Mouse (Mus musculus) embryonic facial prominence, embryonic 13.5 days (tissue): Measurements from ENCODE around the gene Fam229a. TPM values are rescaled to one million over a fixed set of nuclear protein-coding genes. Genes with fewer than 3 reads are reported as not detected.
A peak's percentile ranks its signal among the peaks of the same experiment; 100 is the strongest.
"Not testable (repeated sequence)": the region's sequence is repeated elsewhere in the genome, so short reads cannot be mapped to it uniquely, and the experiment has no call there.

Experiments used
- ATAC-seq: fragments of 200-750 bp; cut with Nextera tagmentation; 2 replicates; pipeline ENCODE4 v1.8.0; 2017; ENCODE audit warnings: low read depth; ENCODE audit not compliant: insufficient number of reproducible peaks, insufficient read depth, low FRiP score, low TSS enrichment
- H3K27ac ChIP-seq: fragments of 300-500 bp; sonication (generic); 2 replicates; pipeline ENCODE4 v1.5.1; 2015; ENCODE audit warnings: moderate library complexity, mild to moderate bottlenecking, inconsistent platforms
- H3K27me3 ChIP-seq: fragments of 300-500 bp; sonication (generic); 2 replicates; pipeline ENCODE4 v1.6.1; 2015; ENCODE audit warnings: mild to moderate bottlenecking, inconsistent platforms
- H3K36me3 ChIP-seq: fragments of 300-500 bp; sonication (generic); 2 replicates; pipeline ENCODE4 v1.6.1; 2015; ENCODE audit warnings: mild to moderate bottlenecking, inconsistent platforms
- H3K4me1 ChIP-seq: fragments of 300-500 bp; sonication (generic); 2 replicates; pipeline ENCODE4 v1.6.1; 2015; ENCODE audit warnings: inconsistent platforms
- H3K4me2 ChIP-seq: fragments of 300-500 bp; sonication (generic); 2 replicates; pipeline ENCODE4 v1.6.1; 2015; ENCODE audit warnings: moderate library complexity, mild to moderate bottlenecking, inconsistent platforms
- H3K4me3 ChIP-seq: fragments of 300-500 bp; sonication (generic); 2 replicates; pipeline ENCODE4 v1.5.1; 2015; ENCODE audit warnings: mild to moderate bottlenecking, inconsistent platforms
- H3K9ac ChIP-seq: fragments of 300-500 bp; sonication (generic); 2 replicates; pipeline ENCODE4 v1.6.1; 2015; ENCODE audit warnings: mild to moderate bottlenecking, inconsistent platforms
- H3K9me3 ChIP-seq: fragments of 300-500 bp; sonication (generic); 2 replicates; pipeline ENCODE4 v1.6.1; 2016; ENCODE audit warnings: inconsistent platforms
- WGBS: fragments of 180-500 bp; shearing (Covaris S2); methylation state at CpG from one replicate; pipeline ENCODE4 v1.1.7; 2015; ENCODE audit warnings: mixed read lengths; 5-methylcytosine and 5-hydroxymethylcytosine counted together
- polyA plus RNA-seq: library from polyadenylated mRNA; unstranded; fragments of >200 nt; fragmentation: Nextera tagmentation; extraction: Ambion mirVana; gene quantifications from 2 replicates; pipeline ENCODE4 v1.2.1, GENCODE M21; 2015

Fam229a gene
- not detected in 2 replicates for polyA plus RNA-seq

GRCm38 (mm10) chr4:129490972-129491880 lies at the start of gene Fam229a, which contains the start of gene Tssk3:
Fam229a (plus strand) TSS chr4:129491190.
Tssk3 (minus strand) TSS chr4:129491022.
- Histone ChIP-seq H3K36me3 (peaks cover 32% of the 10 kb centered on the region), H3K9me3 (no peaks in the 10 kb centered on the region), H3K4me3 (peak within 1 kb of the TSS; percentile 42), H3K27ac (no peak within 1 kb of the TSS), H3K27me3 (peaks cover 32% of the 10 kb centered on the region), H3K9ac (peak within 1 kb of the TSS; percentile 62), H3K4me2 (peak within 1 kb of the TSS; percentile 77), H3K4me1 (peaks cover 17% of the 10 kb centered on the region)
- 4% methylated on average over 68 of the region's 70 CpGs for WGBS
- ATAC-seq, result peak; percentile 34; the same call in 1 of the 2 replicates

- WGBS, result 80% methylated on average over 8 of the region's 8 CpGs
- no peak for ATAC-seq
Measured at GRCm38 (mm10) chr4:129447360-129447759, 43.6 kb upstream of the Fam229a start.

GRCm38 (mm10) chr4:129447778-129448563 lies 43.0 kb upstream of the Fam229a start:
- H3K9ac ChIP-seq, result no peak overlapping the region
- 73% methylated on average over 11 of the region's 11 CpGs for WGBS
- peaks cover 5% of the 10 kb centered on the region for H3K27me3 ChIP-seq
- H3K9me3 ChIP-seq, result no peaks in the 10 kb centered on the region
- H3K4me3 ChIP-seq, result no peak overlapping the region
- H3K4me2 ChIP-seq, result no peak overlapping the region
- H3K27ac ChIP-seq, result no peak overlapping the region
- no peak for ATAC-seq
- no peaks in the 10 kb centered on the region for H3K36me3 ChIP-seq
- no peaks in the 10 kb centered on the region for H3K4me1 ChIP-seq

More at GRCm38 (mm10) chr4:129447360-129447759, 43.6 kb upstream of the Fam229a start:
- Histone ChIP-seq H3K27ac (no peak overlapping the region), H3K4me2 (no peak overlapping the region), H3K27me3 (peaks cover 11% of the 10 kb centered on the region), H3K9me3 (no peaks in the 10 kb centered on the region), H3K4me3 (no peak overlapping the region), H3K4me1 (no peaks in the 10 kb centered on the region), H3K9ac (no peak overlapping the region), H3K36me3 (no peaks in the 10 kb centered on the region)

GRCm38 (mm10) chr4:129448713-129449112 lies 42.3 kb upstream of the Fam229a start:
- H3K9ac ChIP-seq, result no peak overlapping the region
- 85% methylated on average over 6 of the region's 6 CpGs for WGBS
- no peaks in the 10 kb centered on the region for H3K4me1 ChIP-seq
- no peak for ATAC-seq
- no peaks in the 10 kb centered on the region for H3K27me3 ChIP-seq
- no peaks in the 10 kb centered on the region for H3K36me3 ChIP-seq
- H3K9me3 ChIP-seq, result no peaks in the 10 kb centered on the region
- no peak overlapping the region for H3K4me2 ChIP-seq
- no peak overlapping the region for H3K4me3 ChIP-seq
- H3K27ac ChIP-seq, result no peak overlapping the region

GRCm38 (mm10) chr4:129450851-129451250 lies 40.1 kb upstream of the Fam229a start:
- H3K36me3 ChIP-seq, result no peaks in the 10 kb centered on the region
- no peak for ATAC-seq
- no peaks in the 10 kb centered on the region for H3K27me3 ChIP-seq
- no peaks in the 10 kb centered on the region for H3K4me1 ChIP-seq
- H3K9me3 ChIP-seq, result no peaks in the 10 kb centered on the region
- no peak overlapping the region for H3K4me3 ChIP-seq
- 69% methylated on average over 2 of the region's 2 CpGs for WGBS
- no peak overlapping the region for H3K9ac ChIP-seq
- H3K4me2 ChIP-seq, result no peak overlapping the region
- H3K27ac ChIP-seq, result no peak overlapping the region

- H3K27ac ChIP-seq, result no peak overlapping the region
- H3K4me1 ChIP-seq, result no peaks in the 10 kb centered on the region
- no peaks in the 10 kb centered on the region for H3K36me3 ChIP-seq
- ATAC-seq, result no peak
- H3K9ac ChIP-seq, result no peak overlapping the region
- WGBS, result 82% methylated on average over 15 of the region's 15 CpGs
- H3K27me3 ChIP-seq, result no peaks in the 10 kb centered on the region
- no peaks in the 10 kb centered on the region for H3K9me3 ChIP-seq
- no peak overlapping the region for H3K4me3 ChIP-seq
- H3K4me2 ChIP-seq, result no peak overlapping the region
Measured at GRCm38 (mm10) chr4:129451471-129452169, 39.4 kb upstream of the Fam229a start.

GRCm38 (mm10) chr4:129455265-129455664 lies 35.7 kb upstream of the Fam229a start:
- no peaks in the 10 kb centered on the region for H3K27me3 ChIP-seq
- H3K4me2 ChIP-seq, result no peak overlapping the region
- H3K9ac ChIP-seq, result no peak overlapping the region; the same call in 1 of the 2 replicates
- H3K4me1 ChIP-seq, result no peaks in the 10 kb centered on the region
- no peaks in the 10 kb centered on the region for H3K36me3 ChIP-seq
- H3K27ac ChIP-seq, result no peak overlapping the region
- no peaks in the 10 kb centered on the region for H3K9me3 ChIP-seq
- 2% methylated on average over 5 of the region's 5 CpGs for WGBS
- H3K4me3 ChIP-seq, result no peak overlapping the region
- 0 out of 2 replicates have a peak, but pooled peaks have one; percentile 64 for ATAC-seq

- H3K4me3 ChIP-seq, result no peak overlapping the region
- 55% methylated on average over 5 of the region's 5 CpGs for WGBS
- H3K27me3 ChIP-seq, result no peaks in the 10 kb centered on the region
- no peak overlapping the region for H3K4me2 ChIP-seq
- no peak for ATAC-seq
- no peaks in the 10 kb centered on the region for H3K36me3 ChIP-seq
- H3K4me1 ChIP-seq, result peaks cover 3% of the 10 kb centered on the region; the same call in 1 of the 2 replicates
- no peak overlapping the region for H3K27ac ChIP-seq
- H3K9ac ChIP-seq, result no peak overlapping the region
- no peaks in the 10 kb centered on the region for H3K9me3 ChIP-seq
Measured at GRCm38 (mm10) chr4:129456126-129456525, 34.9 kb upstream of the Fam229a start.

GRCm38 (mm10) chr4:129457311-129457710 lies 33.7 kb upstream of the Fam229a start:
- H3K4me1 ChIP-seq, H3K27me3 ChIP-seq, H3K36me3 ChIP-seq, H3K9ac ChIP-seq, H3K4me3 ChIP-seq, H3K9me3 ChIP-seq, H3K4me2 ChIP-seq, H3K27ac ChIP-seq, ATAC-seq: not testable (repeated sequence)
- 70% methylated on average over 2 of the region's 2 CpGs for WGBS

GRCm38 (mm10) chr4:129459726-129460125 lies 31.3 kb upstream of the Fam229a start:
- Histone ChIP-seq H3K4me1 (peaks cover 14% of the 10 kb centered on the region), H3K9ac (no peak overlapping the region), H3K4me3 (no peak overlapping the region), H3K27ac (no peak overlapping the region), H3K9me3 (no peaks in the 10 kb centered on the region), H3K27me3 (no peaks in the 10 kb centered on the region), H3K4me2 (no peak overlapping the region), H3K36me3 (peaks cover 13% of the 10 kb centered on the region)
- WGBS, result 84% methylated on average over 3 of the region's 3 CpGs
- ATAC-seq, result no peak

- Histone ChIP-seq H3K36me3 (peaks cover 24% of the 10 kb centered on the region), H3K4me2 (peak overlapping the region; percentile 84), H3K9me3 (no peaks in the 10 kb centered on the region), H3K9ac (peak overlapping the region; percentile 72), H3K27ac (peak overlapping the region; percentile 89), H3K27me3 (no peaks in the 10 kb centered on the region), H3K4me3 (peak overlapping the region; percentile 95), H3K4me1 (peaks cover 14% of the 10 kb centered on the region)
- WGBS, result under 1% methylated on average over 4 of the region's 4 CpGs
- 0 out of 2 replicates have a peak, but pooled peaks have one; percentile 26 for ATAC-seq
Measured at GRCm38 (mm10) chr4:129460827-129461182, 30.2 kb upstream of the Fam229a start.
